Mouse (Mus musculus): ENCODE data around the gene Armcx5.
"Not testable (repeated sequence)": the region's sequence is repeated elsewhere in the genome, so short reads cannot be mapped to it uniquely, and the experiment has no call there.

Armcx5 gene

GRCm38 (mm10) chrX:135742304-135743055, at the start of gene Armcx5, which contains the start of gene Gprasp1:
Gene Armcx5, plus strand, starts transcription at chrX:135742733.
Gene Gprasp1, plus strand, starts transcription at chrX:135742733.
- DNase-seq (ENCODE audit: low read depth, low spot score), result peak; percentile 92

- DNase-seq (ENCODE audit: low read depth, low spot score), result peak; percentile 2
Measured at GRCm38 (mm10) chrX:135693633-135694032, 48.9 kb upstream of the Armcx5 start, which contains the start of gene Tcp11x2. Gene Tcp11x2, minus strand, starts transcription at chrX:135693790.

GRCm38 (mm10) chrX:135703111-135703510, 39.4 kb upstream of the Armcx5 start:
- no peak for DNase-seq (ENCODE audit: low read depth, low spot score)

- no peak for DNase-seq (ENCODE audit: low read depth, low spot score)
Measured at GRCm38 (mm10) chrX:135704349-135704748, 38.2 kb upstream of the Armcx5 start.

GRCm38 (mm10) chrX:135712845-135713244, 29.7 kb upstream of the Armcx5 start:
- DNase-seq (ENCODE audit: low read depth, low spot score), result no peak

- DNase-seq (ENCODE audit: low read depth, low spot score), result no peak
Measured at GRCm38 (mm10) chrX:135725161-135725560, 17.4 kb upstream of the Armcx5 start, which contains the start of gene Tmsb15a. Gene Tmsb15a, minus strand, starts transcription at chrX:135725261.

- DNase-seq (ENCODE audit: low read depth, low spot score), result no peak
Measured at GRCm38 (mm10) chrX:135738730-135739520, 3.6 kb upstream of the Armcx5 start.

GRCm38 (mm10) chrX:135743056-135743355, 473 bp downstream of the Armcx5 start:
- DNase-seq (ENCODE audit: low read depth, low spot score), result peak; percentile 7

GRCm38 (mm10) chrX:135745376-135745775, 2.8 kb downstream of the Armcx5 start:
- DNase-seq (ENCODE audit: low read depth, low spot score), result not testable (repeated sequence)

GRCm38 (mm10) chrX:135752832-135753231, 10.3 kb downstream of the Armcx5 start:
- peak; percentile 57 for DNase-seq (ENCODE audit: low read depth, low spot score)

- DNase-seq (ENCODE audit: low read depth, low spot score), result peak; percentile 9
Measured at GRCm38 (mm10) chrX:135761707-135762106, 19.2 kb downstream of the Armcx5 start.

GRCm38 (mm10) chrX:135768043-135768548, 25.6 kb downstream of the Armcx5 start:
- no peak for DNase-seq (ENCODE audit: low read depth, low spot score)

- no peak for DNase-seq (ENCODE audit: low read depth, low spot score)
Measured at GRCm38 (mm10) chrX:135768565-135768964, 26.0 kb downstream of the Armcx5 start.

- DNase-seq (ENCODE audit: low read depth, low spot score), result peak; percentile 20
Measured at GRCm38 (mm10) chrX:135791536-135791935, 49.0 kb downstream of the Armcx5 start.

- DNase-seq (ENCODE audit: low read depth, low spot score), result no peak
Measured at GRCm38 (mm10) chrX:135792326-135792725, 49.8 kb downstream of the Armcx5 start.

GRCm38 (mm10) chrX:135795591-135796304, 53.2 kb downstream of the Armcx5 start:
- DNase-seq (ENCODE audit: low read depth, low spot score), result peak; percentile 70

- DNase-seq (ENCODE audit: low read depth, low spot score), result not testable (repeated sequence)
Measured at GRCm38 (mm10) chrX:135796305-135797211, 54.0 kb downstream of the Armcx5 start.
